Mouse (Mus musculus) C2C12 (cell line): ENCODE measurements around the gene Nrxn3. TPM values are rescaled to one million over a fixed set of nuclear protein-coding genes. Genes with fewer than 3 reads are reported as not detected.
A peak's percentile ranks its signal among the peaks of the same experiment; 100 is the strongest.

Source experiments
- H3K27me3 ChIP-seq: one replicate; pipeline ENCODE4 v1.6.1; 2011; ENCODE audit not compliant: control insufficient read depth, insufficient read depth, insufficient read length
- H3K36me3 ChIP-seq: one replicate; pipeline ENCODE4 v1.6.1; 2011; ENCODE audit not compliant: control insufficient read depth, insufficient read depth
- H3K4me3 ChIP-seq: one replicate; pipeline ENCODE4 v1.5.1; 2011; ENCODE audit warnings: mild to moderate bottlenecking, control low read depth; ENCODE audit not compliant: poor library complexity, insufficient read depth, severe bottlenecking
- H3K79me2 ChIP-seq: one replicate; pipeline ENCODE4 v1.6.1; 2011; ENCODE audit not compliant: control insufficient read depth, insufficient read depth
- H3K79me3 ChIP-seq: one replicate; pipeline ENCODE4 v1.6.1; 2011; ENCODE audit warnings: low read depth, control low read depth
- H3ac ChIP-seq: one replicate; pipeline ENCODE3; 2011; ENCODE audit warnings: low read depth; ENCODE audit not compliant: control insufficient read depth, insufficient read length
- CEBPB ChIP-seq: IDR thresholded peaks from one replicate; pipeline ENCODE4 v1.6.1; 2011; ENCODE audit warnings: low read depth, mild to moderate bottlenecking, control low read depth, moderate library complexity
- CTCF ChIP-seq: IDR thresholded peaks from one replicate; pipeline ENCODE4 v1.5.1; 2011; ENCODE audit not compliant: control insufficient read depth, insufficient read depth, insufficient read length
- FOSL1 ChIP-seq: IDR thresholded peaks from one replicate; pipeline ENCODE4 v1.8.0; 2011; ENCODE audit warnings: mild to moderate bottlenecking, low read length; ENCODE audit not compliant: poor library complexity, insufficient read depth, severe bottlenecking
- MAX ChIP-seq: IDR thresholded peaks from one replicate; pipeline ENCODE4 v1.6.1; 2011; ENCODE audit warnings: mild to moderate bottlenecking, control low read depth
- MYOD1 ChIP-seq: IDR thresholded peaks from one replicate; pipeline ENCODE4 v1.6.1; 2011; ENCODE audit warnings: low read depth; ENCODE audit not compliant: control insufficient read depth, insufficient read length
- MYOG ChIP-seq: IDR thresholded peaks from one replicate; pipeline ENCODE4 v1.6.1; 2011; ENCODE audit not compliant: control insufficient read depth, insufficient read length; ENCODE audit errors: extremely low read depth
- USF1 ChIP-seq: IDR thresholded peaks from one replicate; pipeline ENCODE4 v1.6.1; 2011; ENCODE audit warnings: low read depth, mild to moderate bottlenecking, control low read depth, moderate library complexity
- polyA plus RNA-seq: library from polyadenylated mRNA; unstranded; fragments of >200 nt; fragmentation: generic; extraction: Trizol; gene quantifications from one replicate; pipeline ENCODE4 v1.2.1, GENCODE M21; 2012; ENCODE audit warnings: missing spikeins

Gene Nrxn3
- polyA plus RNA-seq, 1 experiment = 0.01 TPM

GRCm38 (mm10) chr12:89867124-89867523, 1144.4 kb downstream of the Nrxn3 start:
- Histone ChIP-seq H3K79me3 (no peaks in the 10 kb centered on the region), H3K36me3 (no peaks in the 10 kb centered on the region), H3K4me3 (no peak overlapping the region), H3ac (no peak overlapping the region), H3K79me2 (no peaks in the 10 kb centered on the region), H3K27me3 (no peaks in the 10 kb centered on the region)
- no peak for TF ChIP-seq MYOG
- no peak for TF ChIP-seq MYOD1
- no peak for TF ChIP-seq MAX
- no peak for TF ChIP-seq CEBPB
- no peak for TF ChIP-seq USF1
- TF ChIP-seq CTCF = no peak
- no peak for TF ChIP-seq FOSL1

DNA sequence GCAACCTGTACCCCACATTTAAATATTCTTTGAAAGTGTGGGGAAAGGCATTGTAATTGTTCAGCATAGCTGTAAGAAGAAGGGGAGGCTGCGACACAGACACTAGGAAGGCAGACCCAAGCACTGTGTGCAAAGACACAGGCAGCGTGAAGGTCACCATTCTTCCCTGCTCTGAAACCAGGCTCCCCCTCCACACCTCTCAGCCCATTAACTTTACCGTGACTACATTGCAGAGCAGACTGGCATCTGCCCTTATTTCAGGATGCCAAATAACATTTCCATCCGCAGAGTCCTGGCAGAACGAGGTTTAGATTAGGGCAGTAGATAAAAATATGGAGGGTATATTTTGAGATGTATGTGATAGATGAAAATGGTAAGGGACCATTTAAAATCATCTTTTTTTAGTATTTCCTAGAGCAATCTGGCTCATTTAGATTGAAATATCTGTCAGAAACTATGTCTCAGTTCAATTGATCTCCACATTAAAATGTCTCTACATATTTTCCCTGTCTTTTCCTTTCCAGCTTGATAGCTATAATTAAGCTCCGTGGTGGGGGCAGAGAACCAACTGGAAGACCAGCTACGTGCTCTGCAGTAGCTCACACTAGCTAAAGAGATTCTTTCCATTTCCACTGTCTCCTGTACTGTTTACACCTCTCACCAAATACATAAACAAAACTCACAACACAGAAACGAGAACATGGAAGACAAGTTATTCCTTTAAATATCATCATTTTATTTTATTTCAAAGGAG, 1160.1 kb downstream of the Nrxn3 start:
- H3K79me3 ChIP-seq = no peaks in the 10 kb centered on the region

GRCm38 (mm10) chr12:89884576-89884975, 1161.9 kb downstream of the Nrxn3 start:
- Histone ChIP-seq H3K79me2 (no peaks in the 10 kb centered on the region), H3K36me3 (no peaks in the 10 kb centered on the region), H3ac (no peak overlapping the region), H3K27me3 (no peaks in the 10 kb centered on the region), H3K4me3 (no peak overlapping the region), H3K79me3 (no peaks in the 10 kb centered on the region)
- TF ChIP-seq USF1 = no peak
- no peak for TF ChIP-seq CTCF
- no peak for TF ChIP-seq MYOG
- TF ChIP-seq MAX = no peak
- TF ChIP-seq MYOD1 = no peak
- TF ChIP-seq CEBPB = no peak
- no peak for TF ChIP-seq FOSL1

More for the DNA sequence above, 1160.1 kb downstream of the Nrxn3 start:
- no peak overlapping the region for H3ac ChIP-seq
- H3K27me3 ChIP-seq = no peaks in the 10 kb centered on the region
- H3K36me3 ChIP-seq = no peaks in the 10 kb centered on the region
- H3K4me3 ChIP-seq = no peak overlapping the region
- no peak for TF ChIP-seq MAX
- no peak for TF ChIP-seq USF1
- TF ChIP-seq FOSL1 = no peak
- no peak for TF ChIP-seq MYOD1
- TF ChIP-seq CTCF = no peak
- no peak for TF ChIP-seq MYOG
- TF ChIP-seq CEBPB = no peak
- no peaks in the 10 kb centered on the region for H3K79me2 ChIP-seq

GRCm38 (mm10) chr12:89888647-89889046, 1166.0 kb downstream of the Nrxn3 start:
- Histone ChIP-seq H3K79me3 (no peaks in the 10 kb centered on the region), H3K27me3 (no peaks in the 10 kb centered on the region), H3K4me3 (no peak overlapping the region), H3ac (no peak overlapping the region), H3K79me2 (no peaks in the 10 kb centered on the region), H3K36me3 (no peaks in the 10 kb centered on the region)
- no peak for TF ChIP-seq USF1
- no peak for TF ChIP-seq CEBPB
- TF ChIP-seq MYOD1 = peak; percentile 63
- TF ChIP-seq MYOG = no peak

DNA sequence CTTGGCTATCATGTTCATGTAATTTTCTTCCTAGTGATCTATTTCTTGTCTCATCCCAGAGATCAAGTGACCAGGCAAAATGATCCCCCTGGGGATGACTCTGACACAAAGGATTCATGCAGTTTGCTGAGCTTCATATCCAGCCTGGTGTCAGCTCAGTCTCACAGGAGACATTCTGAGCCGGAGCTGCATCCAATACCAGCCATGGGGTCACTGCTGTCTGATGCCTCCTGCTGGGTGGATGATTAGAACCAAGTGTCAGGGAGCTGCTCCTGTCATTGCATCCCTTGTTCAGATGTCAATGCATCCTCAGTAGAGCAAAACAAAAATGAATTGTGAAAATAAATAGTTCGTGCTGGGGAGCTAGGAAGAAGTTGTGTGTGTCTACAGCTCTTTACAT, 1174.2 kb downstream of the Nrxn3 start:
- H3ac ChIP-seq = no peak overlapping the region
- H3K79me3 ChIP-seq = no peaks in the 10 kb centered on the region
- H3K27me3 ChIP-seq = no peaks in the 10 kb centered on the region
- no peak for TF ChIP-seq MYOD1
- no peak for TF ChIP-seq FOSL1
- TF ChIP-seq CEBPB = no peak
- no peak for TF ChIP-seq MYOG
- TF ChIP-seq USF1 = no peak
- no peak for TF ChIP-seq CTCF
- no peak for TF ChIP-seq MAX
- H3K79me2 ChIP-seq = no peaks in the 10 kb centered on the region
- H3K4me3 ChIP-seq = no peak overlapping the region
- H3K36me3 ChIP-seq = no peaks in the 10 kb centered on the region

DNA sequence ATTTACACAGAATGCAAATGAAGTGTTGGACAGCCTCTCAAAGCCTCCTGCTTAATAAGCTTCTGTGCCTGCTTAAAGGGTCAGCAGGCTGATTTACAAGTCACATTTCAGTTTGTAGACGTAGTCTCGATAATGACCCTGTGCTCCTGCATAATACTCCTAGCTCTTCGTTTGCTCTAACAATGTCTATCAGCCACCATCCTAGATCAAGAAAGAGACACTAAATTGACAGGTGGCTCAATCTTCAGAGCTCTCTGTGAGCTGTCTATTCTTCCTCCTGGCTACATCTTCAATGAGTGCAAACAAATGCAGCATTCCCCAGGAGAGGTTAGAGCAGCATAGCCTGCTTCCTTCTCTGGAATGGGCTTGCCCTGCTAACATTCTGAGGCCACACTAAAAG, 1186.9 kb downstream of the Nrxn3 start:
- Histone ChIP-seq H3K79me2 (no peaks in the 10 kb centered on the region), H3K36me3 (no peaks in the 10 kb centered on the region), H3K27me3 (no peaks in the 10 kb centered on the region), H3K79me3 (no peaks in the 10 kb centered on the region), H3K4me3 (no peak overlapping the region), H3ac (no peak overlapping the region)
- TF ChIP-seq MYOG (no peak), CTCF (no peak), CEBPB (no peak), MAX (no peak), FOSL1 (no peak), MYOD1 (no peak), USF1 (no peak)
